Mouse (Mus musculus): ENCODE results near the gene Tinagl1.

Tinagl1 gene

GRCm38 (mm10) chr4:130138441-130139213 lies 36.3 kb downstream of the Tinagl1 start:
- peak; percentile 89 for DNase-seq

GRCm38 (mm10) chr4:130133399-130133798 lies 41.5 kb downstream of the Tinagl1 start:
- no peak for DNase-seq

- no peak for DNase-seq
Measured at GRCm38 (mm10) chr4:130131448-130132105, 43.3 kb downstream of the Tinagl1 start.

- no peak for DNase-seq
Measured at GRCm38 (mm10) chr4:130130641-130131350, 44.1 kb downstream of the Tinagl1 start.

GRCm38 (mm10) chr4:130130082-130130481 lies 44.8 kb downstream of the Tinagl1 start:
- no peak for DNase-seq

- no peak for DNase-seq
Measured at GRCm38 (mm10) chr4:130128907-130129306, 46.0 kb downstream of the Tinagl1 start.

GRCm38 (mm10) chr4:130125935-130126334 lies 49.0 kb downstream of the Tinagl1 start:
- peak; percentile 35 for DNase-seq

- DNase-seq = no peak
Measured at GRCm38 (mm10) chr4:130125164-130125563, 49.8 kb downstream of the Tinagl1 start.

- DNase-seq = no peak
Measured at GRCm38 (mm10) chr4:130124110-130124509, 50.8 kb downstream of the Tinagl1 start.

- DNase-seq = no peak
Measured at GRCm38 (mm10) chr4:130123020-130123419, 51.9 kb downstream of the Tinagl1 start.

GRCm38 (mm10) chr4:130121560-130121959 lies 53.4 kb downstream of the Tinagl1 start:
- DNase-seq = no peak

GRCm38 (mm10) chr4:130120752-130121151 lies 54.2 kb downstream of the Tinagl1 start:
- DNase-seq = no peak

Measured in embryo, embryonic 11 days (tissue).